8 mouse cellular contexts compared by ENCODE assay signal in genomic region chr15:95804255-95804654, GRCm38 (mm10). TPM values are rescaled to one million over a fixed set of nuclear protein-coding genes. Genes with fewer than 3 reads are reported as not detected.
DNase-seq lines count a peak whose midpoint lies in the region; ATAC-seq and TF ChIP-seq lines count a peak whose summit lies in the region.

No protein-coding gene starts in this region.

- H3K4me2 ChIP-seq in kidney, embryonic 15.5 days = peak overlapping the region; percentile 27

- peak overlapping the region; percentile 79 for H3K27ac ChIP-seq in kidney, embryonic 15.5 days

- TF ChIP-seq POLR2A in brain, embryonic 14.5 days (IDR thresholded peaks at IDR 0.05; ENCODE audit: borderline replicate concordance, extremely low read depth, insufficient read depth, insufficient read length, poor library complexity, severe bottlenecking) = no peak

- no peak overlapping the region for H3K4me3 ChIP-seq in kidney, embryonic 15.5 days (replicated peaks)

- H3K9me3 ChIP-seq in kidney, embryonic 15.5 days (replicated peaks) = no peaks in the 10 kb centered on the region

- H3K27me3 ChIP-seq in kidney, embryonic 15.5 days = no peaks in the 10 kb centered on the region

- no peak overlapping the region for H3K9ac ChIP-seq in kidney, embryonic 15.5 days

- peak; percentile 62 for DNase-seq in ovary, adult 18-20 months (ENCODE audit: low spot score)
- no peak for DNase-seq in ovary, postnatal 10 days (ENCODE audit: low spot score)
- DNase-seq in brain, embryonic 14.5 days (ENCODE audit: low read depth) = peak; percentile 49
- peak; percentile 74 for DNase-seq in heart, adult 8-10 months (ENCODE audit: low spot score)
- DNase-seq in lung, postnatal 4 days = peak; percentile 66 to 67
- no peak for DNase-seq in thymus, postnatal 36 days

- H3K36me3 ChIP-seq in kidney, embryonic 15.5 days = peaks cover 13% of the 10 kb centered on the region

- ATAC-seq in kidney, embryonic 15.5 days (replicated peaks; ENCODE audit: low FRiP score) = peak; percentile 75
- no peak for ATAC-seq in activated CD4-positive, CD25-positive, alpha-beta regulatory T cell, adult 4 months

- WGBS in kidney, embryonic 15.5 days = 11% methylated on average over 7 of the region's 7 CpGs

- peaks cover 53% of the 10 kb centered on the region for H3K4me1 ChIP-seq in kidney, embryonic 15.5 days

- no peak for TF ChIP-seq CTCF in brain, embryonic 14.5 days (IDR thresholded peaks at IDR 0.05; ENCODE audit: borderline replicate concordance, extremely low read depth, insufficient read depth, insufficient read length)

RNA-seq across cellular contexts. Expression of gene Ano6, which starts 13.6 kb away (rescaled TPM):
- polyA plus RNA-seq in brain, embryonic 14.5 days (2012; rRNA removed) = 26.0 and 32.5 TPM in 2 replicates
- 10 to 100 TPM; 17.7 to 21.2 (median 19.1) TPM for total RNA-seq in heart, adult 8-10 months (2022)
- polyA plus RNA-seq in kidney, embryonic 15.5 days (2015; fragmentation: Nextera tagmentation; extraction: Ambion mirVana) = 54.0 and 54.5 TPM in 2 replicates
- polyA plus RNA-seq in activated CD4-positive, CD25-positive, alpha-beta regulatory T cell, adult 4 months (2017; shearing (Covaris generic)) = 10 to 100 TPM; 35.4 to 39.4 TPM

Comparison
In these comparisons a context has a peak if more than half of its experiments do, and no peak if none do; other contexts are left out.
1. DNase-seq: peak in ovary, adult 18-20 months (single experiment), brain, embryonic 14.5 days (single experiment), heart, adult 8-10 months (single experiment) and lung, postnatal 4 days (2 of 2); none in ovary, postnatal 10 days (single experiment) and thymus, postnatal 36 days (0 of 2).